Mouse (Mus musculus): Measurements from ENCODE around the gene Acot8.
"Not testable (repeated sequence)": the region's sequence is repeated elsewhere in the genome, so short reads cannot be mapped to it uniquely, and the experiment has no call there.

Gene Acot8

GRCm38 (mm10) chr2:164813557-164813956, 8.9 kb upstream of the Acot8 start:
- no peak for DNase-seq (ENCODE audit: low spot score in 2 of 2)

DNA sequence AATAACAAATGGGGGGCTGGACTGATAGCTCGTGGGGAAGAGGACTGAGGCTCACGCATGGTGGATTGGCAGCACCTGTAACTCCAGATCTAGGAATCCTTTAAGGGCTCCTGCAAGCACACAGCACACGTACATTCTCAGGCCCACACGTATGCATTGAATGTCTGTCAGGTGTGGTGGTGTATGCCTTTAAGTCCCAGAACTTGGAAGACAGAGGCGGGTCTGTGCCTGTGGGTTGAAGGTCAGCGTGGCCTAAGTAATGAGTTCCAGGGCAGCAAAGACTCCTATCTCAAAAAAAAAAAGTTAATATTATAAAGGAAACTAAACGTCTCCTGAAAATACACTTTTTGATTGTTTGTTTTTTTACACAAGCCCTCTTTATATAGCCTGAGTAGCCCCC, 1.9 kb upstream of the Acot8 start:
- DNase-seq (ENCODE audit: low spot score in 2 of 2): no peak

DNA sequence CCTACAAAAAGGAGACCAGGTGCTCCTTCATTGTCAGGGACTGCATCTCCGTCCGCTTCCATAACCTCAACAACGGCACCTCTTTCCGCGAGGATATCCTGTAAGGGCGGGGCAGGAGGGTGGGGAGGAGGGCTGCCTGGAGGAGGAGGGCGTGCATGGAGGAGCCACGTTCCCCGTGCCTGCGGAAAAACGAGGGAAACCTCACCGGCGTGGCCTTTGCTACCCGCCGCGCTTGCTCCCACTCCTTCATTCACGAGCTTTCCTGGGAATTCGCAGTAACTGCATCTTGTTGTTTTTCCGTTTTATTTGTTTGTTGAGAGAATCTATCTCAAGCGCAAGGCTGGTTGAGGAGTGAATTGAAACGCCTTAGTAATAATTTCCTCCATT, 643 bp upstream of the Acot8 start:
- DNase-seq (ENCODE audit: low spot score in 2 of 2): no peak

DNA sequence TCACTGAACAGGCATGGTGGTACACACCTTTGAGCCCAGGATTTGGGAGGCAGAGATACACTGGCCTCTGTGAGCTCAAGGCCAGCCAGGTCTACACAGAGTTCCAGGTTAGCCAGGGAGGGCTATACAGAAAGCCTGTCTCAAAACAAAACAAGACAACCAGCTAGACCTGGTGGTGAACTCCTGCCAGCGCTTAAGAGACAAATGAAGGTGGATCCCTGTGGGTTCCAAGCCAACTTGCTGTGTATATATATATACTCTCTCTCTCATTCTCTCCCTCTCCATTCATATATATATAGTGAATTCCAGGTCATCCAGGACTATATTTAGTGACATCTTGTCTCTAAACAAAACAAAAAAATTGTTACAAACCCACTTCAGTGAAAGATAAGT, 765 bp downstream of the Acot8 start:
- no peak for DNase-seq (ENCODE audit: low spot score in 2 of 2)

- DNase-seq (ENCODE audit: low spot score in 2 of 2): no peak
Observed at GRCm38 (mm10) chr2:164803201-164803920, 1.3 kb downstream of the Acot8 start.

- no peak for DNase-seq (ENCODE audit: low spot score in 2 of 2)
Observed at GRCm38 (mm10) chr2:164800252-164801004, 4.3 kb downstream of the Acot8 start.

DNA sequence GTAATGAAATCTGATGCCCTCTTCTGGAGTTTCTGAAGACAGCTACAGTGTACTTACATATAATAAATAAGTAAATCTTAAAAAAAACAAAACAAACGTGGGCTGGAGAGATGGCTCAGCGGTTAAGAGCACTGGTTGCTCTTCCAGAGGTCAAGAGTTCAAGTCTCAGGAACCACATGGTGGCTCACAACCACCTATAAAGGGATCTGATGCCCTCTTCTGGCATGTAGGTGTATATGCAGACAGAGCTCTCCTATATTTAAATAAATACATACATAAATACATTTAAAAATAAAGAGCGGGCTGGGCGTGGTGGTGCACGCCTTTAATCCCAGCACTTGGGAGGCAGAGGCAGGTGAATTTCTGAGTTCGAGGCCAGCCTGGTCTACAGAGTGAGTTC, 6.1 kb downstream of the Acot8 start:
- DNase-seq (ENCODE audit: low spot score in 2 of 2): not testable (repeated sequence)

DNA sequence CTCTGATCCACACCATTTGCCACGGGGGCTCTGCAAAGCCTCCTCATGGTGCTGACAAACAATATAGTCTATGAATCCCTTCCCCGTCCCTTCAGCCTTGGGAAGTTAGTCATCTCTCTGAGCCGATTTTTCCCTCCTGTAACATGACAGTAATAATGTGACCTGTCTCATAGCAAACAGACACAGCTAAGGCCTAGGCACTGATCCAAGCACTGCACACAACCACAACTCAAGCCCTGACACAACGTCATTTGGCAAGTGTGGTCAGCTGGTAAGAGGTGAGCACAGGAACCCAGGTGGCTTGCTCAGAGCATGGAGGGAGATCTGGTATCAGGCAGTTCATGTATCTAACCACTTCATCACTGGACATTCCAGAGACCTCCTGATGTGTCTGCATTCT, 8.8 kb downstream of the Acot8 start:
- DNase-seq (ENCODE audit: low spot score in 2 of 2): no peak

DNA sequence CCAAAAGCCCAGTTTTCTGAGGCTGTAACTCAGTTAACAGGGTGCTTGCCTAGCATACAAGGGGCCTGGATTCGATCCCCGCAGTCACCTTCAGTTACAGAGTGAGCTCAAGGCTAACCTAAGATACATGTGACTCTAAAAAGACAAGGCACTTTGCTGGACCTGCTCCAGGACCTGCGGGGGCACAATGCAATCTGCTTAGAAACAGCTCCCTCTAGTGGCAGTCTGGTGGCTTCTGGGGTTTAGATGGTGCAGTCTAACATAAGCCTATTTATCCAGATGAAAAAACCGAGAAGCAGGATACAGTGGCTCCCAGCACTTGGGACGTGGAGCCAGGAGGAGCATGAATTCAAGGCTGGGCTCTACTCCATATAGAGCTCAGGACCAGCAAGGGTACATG, 10.4 kb downstream of the Acot8 start:
- DNase-seq (ENCODE audit: low spot score in 2 of 2): peak; percentile 83 to 89

- no peak for DNase-seq (ENCODE audit: low spot score in 2 of 2)
Observed at GRCm38 (mm10) chr2:164793772-164794171, 10.9 kb downstream of the Acot8 start.

- peak; percentile 73 to 87 for DNase-seq (ENCODE audit: low spot score in 2 of 2)
Observed at GRCm38 (mm10) chr2:164793236-164793635, 11.4 kb downstream of the Acot8 start.

DNA sequence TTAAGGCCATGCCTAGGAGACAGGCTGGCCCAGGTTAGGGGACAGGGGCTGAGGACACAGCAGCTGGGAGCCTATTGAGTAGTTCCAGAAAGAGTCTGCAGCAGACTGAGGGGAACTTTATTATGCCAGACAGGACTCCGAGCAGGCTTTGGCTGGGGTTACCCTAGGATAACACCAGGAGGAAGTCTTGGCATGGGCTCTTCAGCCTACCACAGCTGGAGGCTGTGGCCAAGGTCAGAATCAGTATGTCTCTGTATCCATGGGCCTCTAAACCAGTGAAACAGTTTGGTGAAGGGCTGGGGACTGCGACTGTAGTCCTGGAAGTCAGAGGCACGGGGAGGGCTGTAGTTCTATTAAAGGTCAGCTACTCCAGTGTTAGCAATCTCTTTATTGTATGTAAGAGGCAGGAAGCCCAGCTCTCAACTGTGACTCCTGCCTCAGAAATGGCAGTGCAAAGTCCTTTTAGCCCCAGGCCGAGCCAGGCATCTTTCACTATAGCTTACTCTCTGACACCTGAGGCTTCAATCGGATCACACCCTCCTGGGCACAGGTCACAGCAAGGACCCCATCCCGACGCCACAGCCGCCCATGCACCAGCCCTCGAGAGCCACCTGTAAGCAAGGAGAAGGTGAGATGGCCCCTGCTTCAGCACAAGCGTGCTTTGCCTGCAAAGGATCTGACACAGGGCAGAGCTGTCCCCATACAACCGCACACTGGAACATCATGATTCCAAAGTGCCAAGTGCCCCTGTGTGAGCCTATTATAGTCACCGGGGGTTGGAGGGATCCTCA, 12.1 kb downstream of the Acot8 start:
- DNase-seq (ENCODE audit: low spot score in 2 of 2): no peak

GRCm38 (mm10) chr2:164791841-164792261, 12.8 kb downstream of the Acot8 start:
- no peak for DNase-seq (ENCODE audit: low spot score in 2 of 2)

GRCm38 (mm10) chr2:164790451-164790850, 14.2 kb downstream of the Acot8 start:
- no peak for DNase-seq (ENCODE audit: low spot score in 2 of 2)

DNA sequence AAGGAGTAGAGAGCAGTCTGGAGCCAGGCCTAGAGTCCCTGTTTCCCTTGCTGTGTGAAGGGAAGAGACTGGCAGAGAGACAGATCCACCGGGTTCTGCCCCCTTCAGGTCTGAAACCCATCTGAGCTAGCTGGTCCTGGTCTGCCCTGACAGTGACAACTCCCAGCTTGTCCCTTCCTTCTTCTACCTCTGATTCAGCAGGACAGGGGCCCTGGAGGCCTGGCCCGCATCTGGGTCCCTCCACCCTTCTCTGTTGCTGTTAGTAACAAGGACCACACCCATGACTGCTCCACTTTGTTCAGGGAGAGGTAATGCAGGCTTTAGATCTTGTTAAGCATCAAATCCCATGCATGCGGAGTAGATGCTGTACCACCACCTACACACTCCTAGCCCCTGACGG, 16.3 kb downstream of the Acot8 start:
- DNase-seq (ENCODE audit: low spot score in 2 of 2): no peak

DNA sequence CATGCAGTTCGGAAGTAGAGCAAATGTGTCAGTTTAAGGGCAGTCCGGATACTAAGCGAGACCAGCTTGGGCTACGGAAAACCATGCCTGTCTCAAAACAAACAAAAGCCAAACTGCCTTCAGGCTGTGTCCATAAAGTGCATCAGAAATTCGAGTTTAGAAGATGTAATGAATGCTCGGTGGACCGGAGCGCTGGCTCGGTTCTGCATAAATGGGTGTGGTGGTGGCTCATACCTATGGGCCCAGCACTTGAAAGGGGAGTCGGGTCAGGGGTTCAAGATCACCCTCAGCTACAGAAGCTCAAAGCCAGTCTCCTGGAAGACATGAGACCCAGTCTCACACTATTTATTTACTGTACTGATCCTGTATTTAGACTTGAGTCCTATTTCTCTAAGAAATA, 16.9 kb downstream of the Acot8 start:
- DNase-seq (ENCODE audit: low spot score in 2 of 2): no peak

DNA sequence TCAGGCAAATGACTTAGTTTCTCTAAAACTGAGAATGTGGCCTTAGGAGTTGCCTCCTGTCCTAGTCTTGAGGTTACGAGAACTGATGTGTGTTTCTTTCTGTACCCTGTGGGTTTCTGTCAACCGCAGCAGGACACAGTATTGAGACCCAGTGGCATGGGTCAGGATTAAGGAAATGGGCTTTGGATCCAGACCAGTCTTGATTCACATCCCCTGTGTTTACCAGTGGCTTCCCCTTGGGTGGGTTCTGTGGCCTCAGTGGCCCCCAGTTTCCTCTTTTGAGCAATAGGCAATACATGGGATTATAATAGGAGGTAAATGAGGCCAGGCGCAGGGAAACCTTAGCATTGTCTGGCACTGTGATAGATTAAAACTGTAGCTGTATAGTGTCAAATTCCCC, 17.6 kb downstream of the Acot8 start:
- DNase-seq (ENCODE audit: low spot score in 2 of 2): no peak

DNA sequence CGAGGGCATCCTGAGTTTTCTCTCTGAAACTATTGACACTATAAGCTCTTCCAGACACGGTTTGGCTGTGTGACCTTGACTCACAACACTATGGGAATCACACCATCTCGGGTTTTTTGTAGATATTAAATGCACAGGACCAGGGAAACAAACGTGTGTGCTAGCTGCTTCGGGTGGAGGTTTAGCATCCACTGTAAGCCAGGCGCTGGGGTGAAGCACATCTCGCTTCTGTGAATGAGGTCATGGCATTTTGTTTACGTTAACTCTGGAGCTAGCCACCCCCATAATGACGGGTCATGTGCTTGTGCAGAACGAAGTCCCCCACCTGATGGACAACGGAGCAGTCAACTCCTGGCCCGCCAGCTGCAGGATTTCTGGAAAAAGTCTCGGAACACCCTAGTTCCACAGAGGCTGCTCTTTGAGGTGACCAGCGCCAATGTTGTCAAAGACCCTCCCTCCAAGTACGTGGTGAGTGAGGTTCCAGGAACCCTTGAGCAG, 18.2 kb downstream of the Acot8 start:
- no peak for DNase-seq (ENCODE audit: low spot score in 2 of 2)

- peak; percentile 71 to 84 for DNase-seq (ENCODE audit: low spot score in 2 of 2)
Observed at GRCm38 (mm10) chr2:164785481-164786387, 18.9 kb downstream of the Acot8 start, which contains the start of gene Snx21. Snx21 (plus strand) TSS chr2:164785823.

- DNase-seq (ENCODE audit: low spot score in 2 of 2): no peak
Observed at GRCm38 (mm10) chr2:164784869-164785420, 19.7 kb downstream of the Acot8 start.
